ENCODE assay signal across 8 mouse cellular contexts in the genomic region with DNA sequence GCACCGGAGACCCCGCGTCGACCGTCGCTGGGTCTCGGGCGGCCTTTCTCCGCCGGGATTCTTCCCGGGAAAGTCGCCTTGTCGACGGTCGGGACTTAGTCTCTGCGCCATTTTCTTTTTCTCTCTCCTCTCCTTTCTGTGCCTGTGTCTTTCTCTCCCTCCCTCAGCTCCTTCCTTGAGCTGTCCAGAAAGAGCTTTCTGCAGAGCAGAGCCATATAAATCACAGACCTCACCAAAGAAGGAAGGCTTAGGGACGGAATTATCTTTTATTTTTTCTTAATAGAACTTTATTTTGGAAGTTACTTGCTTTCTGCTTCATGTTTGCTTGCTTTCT. TPM values are rescaled to one million over a fixed set of nuclear protein-coding genes. Genes with fewer than 3 reads are reported as not detected.
DNase-seq lines count a peak whose midpoint lies in the region; ATAC-seq and TF ChIP-seq lines count a peak whose summit lies in the region.

No protein-coding gene starts in this region.

- TF ChIP-seq POLR2A in brain, embryonic 14.5 days (IDR thresholded peaks at IDR 0.05; ENCODE audit: borderline replicate concordance, extremely low read depth, insufficient read depth, insufficient read length, poor library complexity, severe bottlenecking) = no peak

- no peak for TF ChIP-seq CTCF in brain, embryonic 14.5 days (IDR thresholded peaks at IDR 0.05; ENCODE audit: borderline replicate concordance, extremely low read depth, insufficient read depth, insufficient read length)

- ATAC-seq in lung, embryonic 15.5 days (ENCODE audit: borderline replicate concordance, extremely low read depth, low FRiP score, low TSS enrichment) = no peak
- no peak for ATAC-seq in hindbrain, embryonic 11.5 days (ENCODE audit: low FRiP score)
- ATAC-seq in midbrain, embryonic 11.5 days (ENCODE audit: low FRiP score) = no peak

- H3K4me1 ChIP-seq in lung, embryonic 15.5 days = peaks cover 28% of the 10 kb centered on the region
- no peaks in the 10 kb centered on the region for H3K4me1 ChIP-seq in hindbrain, embryonic 11.5 days (replicated peaks; ENCODE audit: control insufficient read depth, insufficient read depth, low read length)
- H3K4me1 ChIP-seq in midbrain, embryonic 11.5 days (ENCODE audit: control insufficient read depth, insufficient read depth, low read length) = peaks cover 17% of the 10 kb centered on the region

- H3K36me3 ChIP-seq in lung, embryonic 15.5 days = no peaks in the 10 kb centered on the region
- no peaks in the 10 kb centered on the region for H3K36me3 ChIP-seq in hindbrain, embryonic 11.5 days (ENCODE audit: control insufficient read depth, insufficient read depth, low read length)
- H3K36me3 ChIP-seq in midbrain, embryonic 11.5 days (ENCODE audit: control insufficient read depth, insufficient read depth, low read length) = no peaks in the 10 kb centered on the region

- H3K9ac ChIP-seq in lung, embryonic 15.5 days = peak overlapping the region; percentile 99
- H3K9ac ChIP-seq in hindbrain, embryonic 11.5 days (ENCODE audit: low read depth, low read length) = peak overlapping the region; percentile 100
- H3K9ac ChIP-seq in midbrain, embryonic 11.5 days (ENCODE audit: low read length) = peak overlapping the region; percentile 100

- no peaks in the 10 kb centered on the region for H3K27me3 ChIP-seq in lung, embryonic 15.5 days
- H3K27me3 ChIP-seq in hindbrain, embryonic 11.5 days (ENCODE audit: control insufficient read depth, insufficient read depth, low read length) = no peaks in the 10 kb centered on the region
- H3K27me3 ChIP-seq in midbrain, embryonic 11.5 days (ENCODE audit: control insufficient read depth, insufficient read depth, low read length) = no peaks in the 10 kb centered on the region

- no peaks in the 10 kb centered on the region for H3K9me3 ChIP-seq in lung, embryonic 15.5 days
- H3K9me3 ChIP-seq in hindbrain, embryonic 11.5 days (ENCODE audit: control insufficient read depth, low read length) = no peaks in the 10 kb centered on the region
- H3K9me3 ChIP-seq in midbrain, embryonic 11.5 days (ENCODE audit: control insufficient read depth, low read length) = no peaks in the 10 kb centered on the region

- no peak for DNase-seq in lung, postnatal 14 days
- peak; percentile 71 for DNase-seq in brain, embryonic 14.5 days (ENCODE audit: low read depth)
- DNase-seq in hindbrain, embryonic 11.5 days (ENCODE audit: low spot score) = no peak
- DNase-seq in midbrain, embryonic 11.5 days (ENCODE audit: low spot score, missing footprints) = peak; percentile 95
- DNase-seq in frontal cortex, postnatal 25 days (ENCODE audit: low spot score in 2 of 2) = no peak
- DNase-seq in cerebellum, postnatal 25 days = no peak
- DNase-seq in urinary bladder, postnatal 36 days (ENCODE audit: low spot score in 2 of 2) = no peak

- WGBS in lung, embryonic 15.5 days = 0% methylated on average over 17 of the region's 17 CpGs
- WGBS in hindbrain, embryonic 11.5 days = 0% methylated on average over 17 of the region's 17 CpGs
- WGBS in midbrain, embryonic 11.5 days = under 1% methylated on average over 17 of the region's 17 CpGs

- H3K27ac ChIP-seq in lung, embryonic 15.5 days = peak overlapping the region; percentile 98
- peak overlapping the region; percentile 98 for H3K27ac ChIP-seq in hindbrain, embryonic 11.5 days (ENCODE audit: low read depth, low read length)
- H3K27ac ChIP-seq in midbrain, embryonic 11.5 days (ENCODE audit: low read depth, low read length) = peak overlapping the region; percentile 98

- peak overlapping the region; percentile 62 for H3K4me2 ChIP-seq in lung, embryonic 15.5 days
- H3K4me2 ChIP-seq in hindbrain, embryonic 11.5 days (replicated peaks; ENCODE audit: low read depth, low read length) = peak overlapping the region; percentile 35
- peak overlapping the region; percentile 64 for H3K4me2 ChIP-seq in midbrain, embryonic 11.5 days

- H3K4me3 ChIP-seq in lung, embryonic 15.5 days = peak overlapping the region; percentile 99
- H3K4me3 ChIP-seq in hindbrain, embryonic 11.5 days (ENCODE audit: low read depth, low read length) = peak overlapping the region; percentile 99
- peak overlapping the region; percentile 99 for H3K4me3 ChIP-seq in midbrain, embryonic 11.5 days (ENCODE audit: low read depth, low read length)

RNA-seq across cellular contexts. Expression of a gene that starts 1.1 kb away (rescaled TPM):
- polyA plus RNA-seq in lung, embryonic 15.5 days (2015; fragmentation: Nextera tagmentation; extraction: Ambion mirVana) = 69.8 and 69.9 TPM in 2 replicates
- polyA plus RNA-seq in brain, embryonic 14.5 days (2012; rRNA removed) = 42.7 and 63.9 TPM in 2 replicates
- 106 and 123 TPM in 2 replicates for polyA plus RNA-seq in hindbrain, embryonic 11.5 days (2014; fragmentation: Nextera tagmentation; extraction: Ambion mirVana)
- 114 and 122 TPM in 2 replicates for polyA plus RNA-seq in midbrain, embryonic 11.5 days (2014; fragmentation: Nextera tagmentation; extraction: Ambion mirVana)

Comparison
In these comparisons a context has a peak if more than half of its experiments do, and no peak if none do; other contexts are left out.
1. DNase-seq: peak in brain, embryonic 14.5 days (single experiment) and midbrain, embryonic 11.5 days (single experiment); none in lung, postnatal 14 days (single experiment), hindbrain, embryonic 11.5 days (single experiment), frontal cortex, postnatal 25 days (0 of 2), cerebellum, postnatal 25 days (0 of 2) and urinary bladder, postnatal 36 days (0 of 2).
2. Peak in every context shown above with its lines, with median percentiles within 50 percentile points of each other: H3K27ac ChIP-seq, H3K4me2 ChIP-seq, H3K4me3 ChIP-seq and H3K9ac ChIP-seq.